Mouse (Mus musculus): ENCODE measurements around the gene Zbtb12. TPM values are rescaled to one million over a fixed set of nuclear protein-coding genes. Genes with fewer than 3 reads are reported as not detected.

Zbtb12 gene
- polyA plus RNA-seq, 1 experiment from 2014 or later = 1.0 TPM

DNA sequence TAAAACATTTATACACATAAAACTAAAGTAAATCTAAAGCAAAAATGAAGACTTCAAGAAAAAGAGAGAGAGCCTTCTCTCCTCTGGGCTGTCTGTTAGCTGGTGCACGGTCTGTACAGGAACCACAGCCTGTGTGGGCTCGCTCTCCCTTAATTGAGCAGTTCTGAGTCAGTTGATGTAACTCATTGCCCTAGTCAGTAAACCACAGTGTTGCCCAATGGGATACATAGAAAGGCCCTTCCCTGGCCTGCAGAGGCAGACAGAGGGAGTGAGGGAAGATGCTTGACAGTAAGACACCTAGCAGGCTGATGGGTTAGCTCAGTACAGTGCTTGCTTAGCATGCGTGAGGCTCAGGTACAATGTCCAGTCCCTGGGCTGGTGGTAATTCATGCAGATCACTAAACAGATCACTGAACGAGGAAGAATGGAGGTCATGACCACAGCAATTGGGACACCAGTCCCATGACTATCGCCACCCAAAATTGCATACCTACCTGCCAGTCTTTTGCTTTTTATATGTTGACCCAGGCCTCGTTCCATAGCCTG is 58.8 kb downstream of the Zbtb12 start:
- Histone ChIP-seq H3K27ac (replicated peaks; ENCODE audit: low read depth, low read length) (no peak overlapping the region), H3K9ac (ENCODE audit: low read depth, low read length) (no peak overlapping the region), H3K36me3 (ENCODE audit: control insufficient read depth, insufficient read depth, low read length) (peaks cover 5% of the 10 kb centered on the region; the same call in 1 of the 2 replicates), H3K4me1 (ENCODE audit: control insufficient read depth, insufficient read depth, low read length) (peaks cover 5% of the 10 kb centered on the region; the same call in 1 of the 2 replicates), H3K4me2 (ENCODE audit: low read depth, low read length) (no peak overlapping the region), H3K9me3 (ENCODE audit: control insufficient read depth, low read length) (no peaks in the 10 kb centered on the region), H3K4me3 (ENCODE audit: low read depth, low read length) (no peak overlapping the region), H3K27me3 (replicated peaks; ENCODE audit: control insufficient read depth, insufficient read depth, low read length) (no peaks in the 10 kb centered on the region)
- DNase-seq (ENCODE audit: low spot score) = no peak
- 82% methylated on average over 6 of the region's 6 CpGs for WGBS
- ATAC-seq (ENCODE audit: low read depth) = no peak

- Histone ChIP-seq H3K27ac (replicated peaks; ENCODE audit: low read depth, low read length) (no peak overlapping the region), H3K4me1 (ENCODE audit: control insufficient read depth, insufficient read depth, low read length) (peaks cover 5% of the 10 kb centered on the region; the same call in 1 of the 2 replicates), H3K4me3 (ENCODE audit: low read depth, low read length) (peak overlapping the region; percentile 20), H3K27me3 (replicated peaks; ENCODE audit: control insufficient read depth, insufficient read depth, low read length) (no peaks in the 10 kb centered on the region), H3K9me3 (ENCODE audit: control insufficient read depth, low read length) (no peaks in the 10 kb centered on the region), H3K36me3 (ENCODE audit: control insufficient read depth, insufficient read depth, low read length) (no peaks in the 10 kb centered on the region), H3K4me2 (ENCODE audit: low read depth, low read length) (peak overlapping the region; percentile 50), H3K9ac (ENCODE audit: low read depth, low read length) (peak overlapping the region; percentile 51)
- ATAC-seq (ENCODE audit: low read depth) (peak; percentile 22; the same call in 1 of the 2 replicates), DNase-seq (ENCODE audit: low spot score) (no peak)
- 6% methylated on average over 15 of the region's 15 CpGs for WGBS
Measured at GRCm38 (mm10) chr17:34941344-34942041, 62.2 kb downstream of the Zbtb12 start.

DNA sequence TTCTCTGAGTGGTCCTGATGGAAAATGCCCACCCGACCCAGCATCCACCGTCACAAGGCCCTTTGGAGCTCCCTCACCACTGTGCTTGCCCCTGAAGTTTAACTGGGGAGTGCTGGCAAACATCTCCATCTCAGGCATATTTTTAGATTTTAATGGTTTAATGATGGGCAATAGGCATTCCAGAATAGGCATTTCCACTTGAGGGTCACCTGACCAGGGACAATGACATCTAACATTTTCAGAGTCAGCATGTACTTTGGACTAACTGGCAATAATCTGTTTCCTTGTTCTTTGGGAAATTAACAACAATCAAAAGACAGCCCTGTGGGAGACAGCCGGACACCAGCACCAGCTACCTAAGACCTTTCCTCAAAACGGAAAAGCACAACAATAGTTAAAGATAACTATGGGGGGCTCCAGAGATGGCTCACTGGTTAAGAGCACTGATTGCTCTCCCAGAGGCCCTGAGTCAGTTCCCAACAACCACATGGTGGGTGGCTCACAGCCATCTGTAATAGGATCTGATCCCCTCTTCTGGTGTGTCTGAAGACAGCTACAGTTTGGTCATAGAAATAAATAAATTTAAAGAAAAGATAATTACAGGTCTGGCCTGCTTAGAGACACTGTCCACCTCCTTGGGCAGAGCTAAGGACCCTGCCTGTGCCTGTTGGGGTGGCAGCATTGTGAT is 64.0 kb downstream of the Zbtb12 start:
- WGBS = 76% methylated on average over 4 of the region's 4 CpGs
- Histone ChIP-seq H3K4me2 (ENCODE audit: low read depth, low read length) (no peak overlapping the region), H3K27ac (replicated peaks; ENCODE audit: low read depth, low read length) (no peak overlapping the region), H3K4me1 (ENCODE audit: control insufficient read depth, insufficient read depth, low read length) (peaks cover 5% of the 10 kb centered on the region; the same call in 1 of the 2 replicates), H3K4me3 (ENCODE audit: low read depth, low read length) (no peak overlapping the region), H3K9ac (ENCODE audit: low read depth, low read length) (no peak overlapping the region), H3K9me3 (ENCODE audit: control insufficient read depth, low read length) (no peaks in the 10 kb centered on the region), H3K36me3 (ENCODE audit: control insufficient read depth, insufficient read depth, low read length) (no peaks in the 10 kb centered on the region), H3K27me3 (replicated peaks; ENCODE audit: control insufficient read depth, insufficient read depth, low read length) (no peaks in the 10 kb centered on the region)
- no peak for ATAC-seq (ENCODE audit: low read depth)
- DNase-seq (ENCODE audit: low spot score) = no peak

DNA sequence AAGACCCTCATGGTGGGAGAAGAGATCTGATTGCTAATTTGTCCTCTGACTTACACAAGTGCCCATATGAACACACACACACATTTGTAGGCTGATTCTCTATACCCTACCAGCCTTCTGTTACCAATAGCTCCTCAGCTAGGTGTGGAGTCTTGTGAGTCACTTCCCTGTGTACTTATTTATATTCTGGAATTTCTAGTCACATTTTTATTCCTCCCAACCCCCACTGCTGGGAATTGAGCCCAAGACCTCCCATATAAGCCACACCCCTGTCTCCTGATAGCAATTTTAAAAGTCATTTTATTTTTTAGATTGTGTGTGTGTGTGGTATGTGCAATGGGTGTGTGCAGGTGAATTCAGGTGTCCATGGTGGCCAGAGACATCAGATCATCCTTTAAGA is 65.1 kb downstream of the Zbtb12 start:
- H3K27ac ChIP-seq (replicated peaks; ENCODE audit: low read depth, low read length) = no peak overlapping the region
- H3K4me3 ChIP-seq (ENCODE audit: low read depth, low read length) = no peak overlapping the region
- peaks cover 5% of the 10 kb centered on the region; the same call in 1 of the 2 replicates for H3K4me1 ChIP-seq (ENCODE audit: control insufficient read depth, insufficient read depth, low read length)
- no peak overlapping the region for H3K4me2 ChIP-seq (ENCODE audit: low read depth, low read length)
- no peak overlapping the region for H3K9ac ChIP-seq (ENCODE audit: low read depth, low read length)
- no peaks in the 10 kb centered on the region for H3K9me3 ChIP-seq (ENCODE audit: control insufficient read depth, low read length)
- peaks cover under 1% of the 10 kb centered on the region for H3K36me3 ChIP-seq (ENCODE audit: control insufficient read depth, insufficient read depth, low read length)
- ATAC-seq (ENCODE audit: low read depth) (no peak), DNase-seq (ENCODE audit: low spot score) (no peak)
- no peaks in the 10 kb centered on the region for H3K27me3 ChIP-seq (replicated peaks; ENCODE audit: control insufficient read depth, insufficient read depth, low read length)

Small RNA genes within 50 kb of the gene (microRNA-seq; reads per million reads assigned to microRNA genes)
- gene Mir6970 (ENCODE audit: borderline number of aligned reads) (0.66 reads per million), gene Mir6971 (ENCODE audit: borderline number of aligned reads) (4.0 reads per million, percentile 18 among the genes with 10 or more reads in this experiment), gene Mir6972 (ENCODE audit: borderline number of aligned reads) (not detected)

Other genes with a start within 250 kb of the Zbtb12 start
- 0.64 and 0.92 TPM in 2 replicates for gene Prrt1, start 249.9 kb upstream of the Zbtb12 start, polyA plus RNA-seq (2014; fragmentation: Nextera tagmentation; extraction: Ambion mirVana)
- gene Fkbpl, start 234.7 kb upstream of the Zbtb12 start, polyA plus RNA-seq (2014; fragmentation: Nextera tagmentation; extraction: Ambion mirVana) = 10.0 and 11.8 TPM in 2 replicates
- gene Atf6b, start 232.3 kb upstream of the Zbtb12 start, polyA plus RNA-seq (2014; fragmentation: Nextera tagmentation; extraction: Ambion mirVana) = 60.8 and 68.5 TPM in 2 replicates
- gene Tnxb, start 208.9 kb upstream of the Zbtb12 start, polyA plus RNA-seq (2014; fragmentation: Nextera tagmentation; extraction: Ambion mirVana) = 1.8 and 3.1 TPM in 2 replicates
- 0.93 and 1.1 TPM in 2 replicates for gene C4b, start 135.6 kb upstream of the Zbtb12 start, polyA plus RNA-seq (2014; fragmentation: Nextera tagmentation; extraction: Ambion mirVana)
- not detected in 2 replicates for gene Cyp21a1, start 74.9 kb upstream of the Zbtb12 start, polyA plus RNA-seq (2014; fragmentation: Nextera tagmentation; extraction: Ambion mirVana)
- gene Stk19, start 42.5 kb upstream of the Zbtb12 start, polyA plus RNA-seq (2014; fragmentation: Nextera tagmentation; extraction: Ambion mirVana) = 21.1 and 21.7 TPM in 2 replicates
- 53.0 and 54.2 TPM in 2 replicates for gene Dxo, start 42.5 kb upstream of the Zbtb12 start, polyA plus RNA-seq (2014; fragmentation: Nextera tagmentation; extraction: Ambion mirVana)
- 38.9 and 46.6 TPM in 2 replicates for gene Skiv2l, start 29.3 kb upstream of the Zbtb12 start, polyA plus RNA-seq (2014; fragmentation: Nextera tagmentation; extraction: Ambion mirVana)
- 85.8 and 99.8 TPM in 2 replicates for gene Nelfe, start 29.1 kb upstream of the Zbtb12 start, polyA plus RNA-seq (2014; fragmentation: Nextera tagmentation; extraction: Ambion mirVana)
- 1.8 and 2.2 TPM in 2 replicates for gene Cfb, start 17.0 kb upstream of the Zbtb12 start, polyA plus RNA-seq (2014; fragmentation: Nextera tagmentation; extraction: Ambion mirVana)
- gene Gm20547, start 2.6 kb downstream of the Zbtb12 start, polyA plus RNA-seq (2014; fragmentation: Nextera tagmentation; extraction: Ambion mirVana) = not detected in 2 replicates
- gene C2, start 18.8 kb downstream of the Zbtb12 start, polyA plus RNA-seq (2014; fragmentation: Nextera tagmentation; extraction: Ambion mirVana) = 4.0 and 5.6 TPM in 2 replicates
- 61.0 and 65.7 TPM in 2 replicates for gene Ehmt2, start 19.0 kb downstream of the Zbtb12 start, polyA plus RNA-seq (2014; fragmentation: Nextera tagmentation; extraction: Ambion mirVana)
- gene Slc44a4, start 35.0 kb downstream of the Zbtb12 start, polyA plus RNA-seq (2014; fragmentation: Nextera tagmentation; extraction: Ambion mirVana) = 0.14 and 0.53 TPM in 2 replicates
- gene Neu1, start 51.8 kb downstream of the Zbtb12 start, polyA plus RNA-seq (2014; fragmentation: Nextera tagmentation; extraction: Ambion mirVana) = 15.0 and 15.4 TPM in 2 replicates
- 0.69 and 2.3 TPM in 2 replicates for gene Hspa1b, start 79.8 kb downstream of the Zbtb12 start, polyA plus RNA-seq (2014; fragmentation: Nextera tagmentation; extraction: Ambion mirVana)
- not detected in 2 replicates for gene Gm20481, start 90.4 kb downstream of the Zbtb12 start, polyA plus RNA-seq (2014; fragmentation: Nextera tagmentation; extraction: Ambion mirVana)
- 7.3 TPM in 2 replicates for gene Hspa1a, start 92.7 kb downstream of the Zbtb12 start, polyA plus RNA-seq (2014; fragmentation: Nextera tagmentation; extraction: Ambion mirVana)
- 0.99 and 1.0 TPM in 2 replicates for gene Hspa1l, start 93.2 kb downstream of the Zbtb12 start, polyA plus RNA-seq (2014; fragmentation: Nextera tagmentation; extraction: Ambion mirVana)
- 151 and 159 TPM in 2 replicates for gene Lsm2, start 102.4 kb downstream of the Zbtb12 start, polyA plus RNA-seq (2014; fragmentation: Nextera tagmentation; extraction: Ambion mirVana)
- gene Vars, start 121.5 kb downstream of the Zbtb12 start, polyA plus RNA-seq (2014; fragmentation: Nextera tagmentation; extraction: Ambion mirVana) = 80.3 and 87.7 TPM in 2 replicates
- gene Vwa7, start 137.1 kb downstream of the Zbtb12 start, polyA plus RNA-seq (2014; fragmentation: Nextera tagmentation; extraction: Ambion mirVana) = 0.07 and 0.20 TPM in 2 replicates
- gene Sapcd1, start 148.5 kb downstream of the Zbtb12 start, polyA plus RNA-seq (2014; fragmentation: Nextera tagmentation; extraction: Ambion mirVana) = 12.2 and 16.5 TPM in 2 replicates
- gene Msh5, start 167.3 kb downstream of the Zbtb12 start, polyA plus RNA-seq (2014; fragmentation: Nextera tagmentation; extraction: Ambion mirVana) = 2.5 and 3.4 TPM in 2 replicates
- gene Clic1, start 170.5 kb downstream of the Zbtb12 start, polyA plus RNA-seq (2014; fragmentation: Nextera tagmentation; extraction: Ambion mirVana) = 90.9 and 96.9 TPM in 2 replicates
- gene Ddah2, start 179.6 kb downstream of the Zbtb12 start, polyA plus RNA-seq (2014; fragmentation: Nextera tagmentation; extraction: Ambion mirVana) = 291 and 341 TPM in 2 replicates
- 9.5 and 21.2 TPM in 2 replicates for gene Ly6g6c, start 185.9 kb downstream of the Zbtb12 start, polyA plus RNA-seq (2014; fragmentation: Nextera tagmentation; extraction: Ambion mirVana)
- gene Mpig6b, start 186.7 kb downstream of the Zbtb12 start, polyA plus RNA-seq (2014; fragmentation: Nextera tagmentation; extraction: Ambion mirVana) = 0.55 and 0.96 TPM in 2 replicates
- 9.4 and 11.8 TPM in 2 replicates for gene Ly6g6e, start 197.4 kb downstream of the Zbtb12 start, polyA plus RNA-seq (2014; fragmentation: Nextera tagmentation; extraction: Ambion mirVana)
- 0.46 and 1.4 TPM in 2 replicates for gene Ly6g6d, start 198.6 kb downstream of the Zbtb12 start, polyA plus RNA-seq (2014; fragmentation: Nextera tagmentation; extraction: Ambion mirVana)
- gene Ly6g6f, start 206.1 kb downstream of the Zbtb12 start, polyA plus RNA-seq (2014; fragmentation: Nextera tagmentation; extraction: Ambion mirVana) = 0.18 TPM in 1 of 2 replicates, not detected in the other
- 77.2 and 92.3 TPM in 2 replicates for gene Abhd16a, start 209.8 kb downstream of the Zbtb12 start, polyA plus RNA-seq (2014; fragmentation: Nextera tagmentation; extraction: Ambion mirVana)
- gene Ly6g5c, start 228.8 kb downstream of the Zbtb12 start, polyA plus RNA-seq (2014; fragmentation: Nextera tagmentation; extraction: Ambion mirVana) = not detected in 2 replicates
- 0.41 and 0.70 TPM in 2 replicates for gene Ly6g5b, start 235.9 kb downstream of the Zbtb12 start, polyA plus RNA-seq (2014; fragmentation: Nextera tagmentation; extraction: Ambion mirVana)
- gene Gpank1, start 242.0 kb downstream of the Zbtb12 start, polyA plus RNA-seq (2014; fragmentation: Nextera tagmentation; extraction: Ambion mirVana) = 13.0 and 13.4 TPM in 2 replicates
- gene Csnk2b, start 242.6 kb downstream of the Zbtb12 start, polyA plus RNA-seq (2014; fragmentation: Nextera tagmentation; extraction: Ambion mirVana) = 277 and 279 TPM in 2 replicates
- gene D17H6S53E, start 246.9 kb downstream of the Zbtb12 start, polyA plus RNA-seq (2014; fragmentation: Nextera tagmentation; extraction: Ambion mirVana) = 5.6 and 6.0 TPM in 2 replicates